Mouse (Mus musculus) neural tube, embryonic 11.5 days (tissue): ENCODE measurements at regions not wholly inside any gene's neighbourhood (a gene's known extent, or its start where the extent isn't known, plus 50 kb on each side); places are given as distances from the start of the nearest gene placed in this dataset.

ENCODE experiments used
- ATAC-seq: fragments of 200-750 bp; cut with Nextera tagmentation; 2 replicates; pipeline ENCODE4 v1.8.0; 2017; ENCODE audit warnings: moderate number of reproducible peaks, mild to moderate bottlenecking, moderate TSS enrichment, moderate library complexity; ENCODE audit not compliant: insufficient read depth, low FRiP score, low TSS enrichment
- DNase-seq: peaks from one replicate; pipeline ENCODE4 v3.0.0-alpha.2; 2015; ENCODE audit warnings: low spot score
- H3K27ac ChIP-seq: fragments of 300-500 bp; sonication (generic); 2 replicates; pipeline ENCODE4 v1.5.1; 2014; ENCODE audit warnings: low read depth, mild to moderate bottlenecking, low read length
- H3K27me3 ChIP-seq: fragments of 300-500 bp; sonication (generic); 2 replicates; pipeline ENCODE4 v1.6.1; 2014; ENCODE audit warnings: mild to moderate bottlenecking, low read length, mixed read lengths; ENCODE audit not compliant: control insufficient read depth, insufficient read depth
- H3K36me3 ChIP-seq: fragments of 300-500 bp; sonication (generic); 2 replicates; pipeline ENCODE4 v1.6.1; 2014; ENCODE audit warnings: mild to moderate bottlenecking, low read length, moderate library complexity, mixed read lengths; ENCODE audit not compliant: control insufficient read depth, insufficient read depth
- H3K4me1 ChIP-seq: fragments of 300-500 bp; sonication (generic); 2 replicates; pipeline ENCODE4 v1.6.1; 2014; ENCODE audit warnings: low read length, mixed read lengths; ENCODE audit not compliant: control insufficient read depth, insufficient read depth
- H3K4me2 ChIP-seq: fragments of 300-500 bp; sonication (generic); 2 replicates; pipeline ENCODE4 v1.6.1; 2014; ENCODE audit warnings: low read depth, mild to moderate bottlenecking, moderate library complexity
- H3K4me3 ChIP-seq: fragments of 300-500 bp; sonication (generic); 2 replicates; pipeline ENCODE4 v1.5.1; 2014; ENCODE audit warnings: low read depth, low read length
- H3K9ac ChIP-seq: fragments of 300-500 bp; sonication (generic); 2 replicates; pipeline ENCODE4 v1.6.1; 2014; ENCODE audit warnings: mild to moderate bottlenecking, low read length
- H3K9me3 ChIP-seq: fragments of 300-500 bp; sonication (generic); 2 replicates; pipeline ENCODE4 v1.6.1; 2016; ENCODE audit warnings: low read length; ENCODE audit not compliant: control insufficient read depth
- WGBS: fragments of 180-500 bp; shearing (Covaris S2); extraction: QIAGEN DNeasy Blood & Tissue Kit; methylation state at CpG from one replicate; pipeline ENCODE4 v1.1.7; 2014; 5-methylcytosine and 5-hydroxymethylcytosine counted together

DNA sequence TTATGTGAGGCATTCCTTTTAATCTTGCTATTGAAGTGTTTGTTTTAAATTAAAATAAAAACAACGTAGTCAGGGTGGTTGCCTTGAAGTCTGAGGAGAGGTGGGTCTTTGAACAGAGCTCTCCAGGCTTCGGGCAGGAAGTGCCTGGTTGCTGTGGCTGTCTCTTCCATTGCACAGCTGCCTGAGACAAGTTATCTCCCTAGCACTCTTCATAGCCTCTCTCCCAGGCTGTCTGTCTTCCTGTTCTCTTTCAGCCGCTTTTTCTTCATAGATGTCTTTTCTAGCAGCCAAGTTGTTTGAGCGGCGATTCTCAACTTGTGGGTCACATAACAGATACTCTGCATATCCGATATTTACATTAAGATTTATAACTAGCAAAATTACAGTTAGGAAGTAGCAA is 173.2 kb upstream of the Adgrl2 start:
- 82% methylated on average over 6 of the region's 6 CpGs for WGBS
- ATAC-seq: no peak
- Histone ChIP-seq H3K36me3 (no peaks in the 10 kb centered on the region), H3K4me3 (no peak overlapping the region), H3K4me2 (no peak overlapping the region), H3K9ac (no peak overlapping the region), H3K27ac (no peak overlapping the region), H3K4me1 (0 out of 2 replicates have a peak, but pooled peaks cover 2% of the 10 kb centered on the region), H3K9me3 (no peaks in the 10 kb centered on the region), H3K27me3 (no peaks in the 10 kb centered on the region)
- no peak for DNase-seq

DNA sequence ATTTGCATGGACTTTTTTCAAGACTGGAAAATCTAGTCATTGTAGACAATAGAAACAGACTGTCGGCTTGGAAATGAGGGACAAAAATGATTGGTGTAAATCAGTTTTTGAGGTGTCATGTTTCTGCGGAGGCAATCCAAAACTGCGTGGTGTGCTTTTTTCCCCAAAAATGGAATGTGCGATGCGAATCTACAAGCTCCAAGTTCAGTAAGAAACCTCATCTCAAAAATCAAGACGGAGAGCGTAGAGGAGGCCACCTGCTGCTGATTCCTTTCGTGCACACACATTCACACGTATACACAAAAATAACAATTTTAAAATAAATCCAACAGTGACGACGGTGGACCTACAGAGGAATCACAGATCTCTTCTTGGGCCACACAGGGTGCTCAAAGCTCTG is 170.5 kb upstream of the Adgrl2 start:
- H3K36me3 ChIP-seq: no peaks in the 10 kb centered on the region
- no peak for ATAC-seq
- WGBS: 91% methylated on average over 11 of the region's 11 CpGs

DNA sequence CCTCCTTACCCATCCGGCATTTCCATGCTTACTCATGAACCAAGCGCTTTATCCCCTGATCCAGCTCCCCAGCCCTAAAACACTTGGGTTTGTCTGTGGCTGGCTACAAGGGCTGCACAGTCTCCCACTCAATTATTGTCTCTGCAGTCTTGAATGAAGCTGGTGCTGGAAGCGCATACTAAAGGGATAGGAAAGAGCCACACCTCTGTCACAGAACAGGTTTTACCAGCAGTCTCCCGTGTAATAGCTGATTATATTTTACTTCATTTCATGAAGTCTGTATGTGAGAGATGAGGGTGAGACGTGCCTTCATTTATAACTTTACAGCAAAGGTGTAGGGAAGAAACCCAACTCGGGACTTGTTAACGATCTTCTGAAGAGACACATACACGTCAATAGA is 167.0 kb upstream of the Adgrl2 start:
- ATAC-seq (no peak), DNase-seq (no peak)
- no peaks in the 10 kb centered on the region for H3K9me3 ChIP-seq
- no peaks in the 10 kb centered on the region for H3K36me3 ChIP-seq
- H3K4me1 ChIP-seq: no peaks in the 10 kb centered on the region
- no peaks in the 10 kb centered on the region for H3K27me3 ChIP-seq
- H3K9ac ChIP-seq: no peak overlapping the region
- H3K27ac ChIP-seq: no peak overlapping the region
- no peak overlapping the region for H3K4me3 ChIP-seq
- WGBS: 88% methylated on average over 8 of the region's 8 CpGs
- no peak overlapping the region for H3K4me2 ChIP-seq

More for the DNA sequence above, 170.5 kb upstream of the Adgrl2 start:
- Histone ChIP-seq H3K9me3 (no peaks in the 10 kb centered on the region), H3K9ac (no peak overlapping the region), H3K27ac (no peak overlapping the region), H3K4me1 (0 out of 2 replicates have a peak, but pooled peaks cover 2% of the 10 kb centered on the region), H3K4me2 (no peak overlapping the region), H3K4me3 (no peak overlapping the region), H3K27me3 (no peaks in the 10 kb centered on the region)
- DNase-seq: no peak

DNA sequence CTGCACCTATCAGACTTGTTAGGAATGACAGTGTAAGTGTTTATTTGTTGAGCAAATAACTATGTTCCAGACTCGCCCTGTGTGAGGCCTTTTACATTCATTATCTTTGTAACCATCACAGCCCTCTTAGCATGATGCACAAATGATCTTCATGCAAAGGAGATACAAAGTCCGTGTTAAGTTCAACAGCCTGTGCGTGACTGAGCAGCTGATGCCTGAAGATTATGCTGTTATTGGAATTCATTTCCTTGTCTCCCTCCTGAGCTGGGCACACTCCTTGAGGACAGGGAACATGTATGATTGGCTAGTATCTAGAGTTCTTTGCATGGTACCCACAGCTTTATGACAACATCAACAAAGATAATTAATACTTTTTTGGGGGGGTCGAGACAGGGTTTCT is 162.0 kb upstream of the Adgrl2 start:
- no peaks in the 10 kb centered on the region for H3K9me3 ChIP-seq
- no peak for ATAC-seq
- WGBS: 85% methylated on average over 4 of the region's 4 CpGs
- no peaks in the 10 kb centered on the region for H3K27me3 ChIP-seq
- H3K4me1 ChIP-seq: no peaks in the 10 kb centered on the region
- H3K4me2 ChIP-seq: no peak overlapping the region
- no peak overlapping the region for H3K27ac ChIP-seq
- no peak for DNase-seq
- H3K36me3 ChIP-seq: no peaks in the 10 kb centered on the region
- no peak overlapping the region for H3K9ac ChIP-seq
- H3K4me3 ChIP-seq: no peak overlapping the region

DNA sequence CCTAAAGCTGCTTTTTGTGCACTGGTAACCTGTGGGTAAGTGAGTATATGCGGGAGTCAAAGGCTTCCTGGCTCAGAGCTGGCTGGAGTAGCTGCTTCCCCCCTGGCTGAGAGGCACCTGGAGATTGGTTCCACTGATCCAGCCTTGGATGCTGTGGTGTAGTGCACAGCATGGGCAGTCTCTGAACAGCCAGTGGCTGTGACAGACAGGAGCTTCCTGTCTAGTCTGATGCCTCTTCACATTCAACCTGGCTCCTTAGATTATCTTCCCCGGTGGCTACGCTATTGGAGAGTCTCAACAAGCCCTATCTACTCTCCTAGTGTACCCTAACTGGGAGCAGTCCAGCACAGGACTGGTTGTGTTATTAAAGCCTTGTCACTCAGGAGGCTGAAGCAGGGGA is 160.4 kb upstream of the Adgrl2 start:
- ATAC-seq (no peak), DNase-seq (no peak)
- no peaks in the 10 kb centered on the region for H3K27me3 ChIP-seq
- 90% methylated on average over 3 of the region's 3 CpGs for WGBS
- no peak overlapping the region for H3K9ac ChIP-seq
- H3K4me2 ChIP-seq: no peak overlapping the region
- no peak overlapping the region for H3K27ac ChIP-seq
- H3K4me3 ChIP-seq: no peak overlapping the region
- H3K9me3 ChIP-seq: no peaks in the 10 kb centered on the region
- no peaks in the 10 kb centered on the region for H3K36me3 ChIP-seq
- no peaks in the 10 kb centered on the region for H3K4me1 ChIP-seq

DNA sequence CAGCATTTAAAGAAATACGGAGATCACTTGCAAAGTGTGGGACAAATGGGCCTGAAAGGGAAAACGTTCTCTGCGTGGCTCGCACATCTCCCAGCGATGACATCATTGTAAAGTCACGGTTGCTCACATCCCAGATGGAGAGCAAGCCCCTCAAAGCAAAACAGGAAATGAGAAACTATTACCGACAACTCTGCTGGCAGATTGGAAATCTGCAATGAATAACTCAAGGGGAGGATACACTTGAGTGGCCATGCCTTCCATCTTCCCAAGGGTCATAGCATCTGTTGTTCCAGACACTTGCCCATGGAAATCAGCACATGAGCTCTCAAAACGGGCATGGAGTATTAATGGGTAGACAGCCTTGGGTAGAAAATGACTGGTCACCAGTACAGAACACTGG is 158.3 kb upstream of the Adgrl2 start:
- Histone ChIP-seq H3K4me1 (no peaks in the 10 kb centered on the region), H3K4me2 (no peak overlapping the region), H3K9ac (no peak overlapping the region), H3K27ac (no peak overlapping the region), H3K9me3 (no peaks in the 10 kb centered on the region), H3K27me3 (no peaks in the 10 kb centered on the region), H3K36me3 (no peaks in the 10 kb centered on the region), H3K4me3 (no peak overlapping the region)
- no peak for DNase-seq
- no peak for ATAC-seq
- 72% methylated on average over 8 of the region's 8 CpGs for WGBS

DNA sequence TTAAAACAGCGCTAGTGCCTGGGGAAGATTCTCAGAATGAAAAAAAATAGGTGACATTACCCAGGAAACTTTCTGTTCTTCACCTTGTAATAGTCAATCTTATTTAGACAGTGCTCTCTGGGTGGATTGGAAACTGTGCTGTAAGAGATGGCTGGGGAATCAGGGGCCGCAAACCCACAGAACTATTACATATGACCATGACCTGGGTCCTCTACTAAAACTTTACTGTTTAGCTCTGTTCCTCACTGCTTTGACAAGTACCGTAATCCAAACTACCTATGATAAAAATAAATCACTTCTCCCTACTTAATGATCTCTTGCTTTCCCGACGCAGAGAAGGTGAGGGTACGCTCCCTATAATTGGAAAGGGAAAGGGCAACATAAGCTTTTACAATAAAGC is 157.6 kb upstream of the Adgrl2 start:
- DNase-seq: no peak
- WGBS: 87% methylated on average over 6 of the region's 6 CpGs
- no peak for ATAC-seq

DNA sequence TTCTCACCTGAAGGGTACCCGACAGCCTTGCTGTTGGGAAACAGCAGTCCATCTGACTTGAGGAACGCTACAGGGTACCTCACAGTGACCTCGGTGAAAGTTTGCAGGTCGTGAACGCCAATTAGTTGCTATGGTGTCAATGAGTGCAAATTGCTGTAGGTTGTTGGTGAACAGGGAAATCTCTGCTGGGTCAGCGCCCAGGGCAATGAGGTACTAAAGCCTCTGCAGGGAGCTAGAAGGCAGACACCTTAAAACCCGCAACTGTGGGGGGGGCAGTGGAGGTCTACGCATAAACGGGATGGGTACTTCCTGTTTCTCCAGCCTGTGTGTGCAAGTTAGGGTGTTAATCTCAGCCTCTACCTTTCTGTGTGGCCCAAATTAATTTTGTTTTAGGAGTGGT is 156.3 kb upstream of the Adgrl2 start:
- H3K4me1 ChIP-seq: no peaks in the 10 kb centered on the region
- H3K27me3 ChIP-seq: no peaks in the 10 kb centered on the region
- ATAC-seq: no peak
- no peak overlapping the region for H3K4me3 ChIP-seq
- H3K4me2 ChIP-seq: no peak overlapping the region
- no peaks in the 10 kb centered on the region for H3K9me3 ChIP-seq
- H3K27ac ChIP-seq: no peak overlapping the region
- WGBS: 24% methylated on average over 9 of the region's 9 CpGs
- H3K36me3 ChIP-seq: no peaks in the 10 kb centered on the region
- DNase-seq: no peak
- H3K9ac ChIP-seq: no peak overlapping the region

More for the DNA sequence above, 157.6 kb upstream of the Adgrl2 start:
- Histone ChIP-seq H3K27ac (no peak overlapping the region), H3K4me2 (no peak overlapping the region), H3K4me3 (no peak overlapping the region), H3K9me3 (no peaks in the 10 kb centered on the region), H3K9ac (no peak overlapping the region), H3K27me3 (no peaks in the 10 kb centered on the region), H3K4me1 (no peaks in the 10 kb centered on the region), H3K36me3 (no peaks in the 10 kb centered on the region)

DNA sequence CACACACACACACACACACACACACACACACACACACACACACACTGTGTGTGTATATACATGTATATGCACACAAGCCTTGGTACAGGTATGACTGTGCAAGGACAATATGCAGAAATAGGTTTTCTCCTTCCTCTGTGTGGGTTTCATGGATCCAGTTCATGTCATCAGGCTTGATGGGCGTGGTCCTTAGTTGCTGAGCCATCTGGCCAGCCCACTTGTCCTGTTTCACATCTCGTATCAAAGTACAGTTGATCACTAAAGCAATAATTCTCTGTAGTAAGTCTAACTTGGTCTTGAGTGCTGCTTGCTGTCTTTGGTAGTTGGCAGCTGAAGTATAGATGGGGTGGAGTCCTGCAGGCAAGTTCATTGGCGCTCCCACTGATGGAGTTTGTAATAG is 150.1 kb upstream of the Adgrl2 start:
- H3K27me3 ChIP-seq: no peaks in the 10 kb centered on the region
- no peak for ATAC-seq
- no peaks in the 10 kb centered on the region for H3K36me3 ChIP-seq
- no peak overlapping the region for H3K4me3 ChIP-seq
- H3K4me2 ChIP-seq: no peak overlapping the region
- no peak for DNase-seq
- 93% methylated on average over 3 of the region's 3 CpGs for WGBS
- H3K9me3 ChIP-seq: no peaks in the 10 kb centered on the region
- H3K9ac ChIP-seq: no peak overlapping the region
- H3K4me1 ChIP-seq: no peaks in the 10 kb centered on the region
- H3K27ac ChIP-seq: no peak overlapping the region
